Mouse (Mus musculus): ENCODE data around the gene Pdcd6ip. TPM values are rescaled to one million over a fixed set of nuclear protein-coding genes. Genes with fewer than 3 reads are reported as not detected.

The Pdcd6ip gene
- total RNA-seq, 2 experiments from 2014 or later, result 58.9 to 66.1 TPM

GRCm38 (mm10) chr9:113632350-113633043 lies 75.6 kb downstream of the Pdcd6ip start:
- no peak for DNase-seq (ENCODE audit: low spot score in 2 of 2)
- no peak for TF ChIP-seq CTCF (conservative IDR thresholded peaks at IDR 0.05)
- Histone ChIP-seq H3K4me3 (no peak overlapping the region), H3K27ac (0 out of 2 replicates have a peak overlapping the region, but pooled peaks have one; percentile 24)

GRCm38 (mm10) chr9:113629632-113630031 lies 78.4 kb downstream of the Pdcd6ip start:
- peak; percentile 69 to 73 for DNase-seq (ENCODE audit: low spot score in 2 of 2)

GRCm38 (mm10) chr9:113629191-113629590 lies 78.9 kb downstream of the Pdcd6ip start:
- H3K27ac ChIP-seq, result peak overlapping the region; percentile 49; the same call in 1 of the 2 replicates
- no peak for DNase-seq (ENCODE audit: low spot score in 2 of 2)
- H3K4me3 ChIP-seq, result no peak overlapping the region
- no peak for TF ChIP-seq CTCF (conservative IDR thresholded peaks at IDR 0.05)

More at GRCm38 (mm10) chr9:113629632-113630031, 78.4 kb downstream of the Pdcd6ip start:
- peak; percentile 85 for TF ChIP-seq CTCF (conservative IDR thresholded peaks at IDR 0.05)
- H3K4me3 ChIP-seq, result no peak overlapping the region
- peak overlapping the region; percentile 37; the same call in 1 of the 2 replicates for H3K27ac ChIP-seq

DNA sequence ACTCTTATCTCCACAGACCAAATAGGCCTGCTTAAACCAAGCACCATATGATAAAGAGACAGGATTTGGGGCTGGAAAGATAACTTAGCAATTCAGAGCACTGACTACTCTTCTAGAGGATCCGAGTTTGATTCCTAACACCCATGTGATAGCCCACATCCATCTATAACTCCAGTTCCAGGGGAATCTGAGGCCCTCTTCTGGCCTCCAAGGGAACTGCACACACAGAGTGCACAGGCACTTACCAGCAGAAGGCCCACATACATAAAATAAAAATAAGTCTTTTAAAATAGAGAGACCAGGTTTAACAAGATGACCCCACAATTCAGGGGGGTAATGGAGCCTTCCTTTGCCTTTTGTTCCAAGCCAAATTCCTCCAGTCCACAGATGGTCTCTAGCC lies 79.3 kb downstream of the Pdcd6ip start:
- H3K27ac ChIP-seq, result no peak overlapping the region
- DNase-seq (ENCODE audit: low spot score in 2 of 2), result no peak
- TF ChIP-seq CTCF (conservative IDR thresholded peaks at IDR 0.05), result peak; percentile 63
- no peak overlapping the region for H3K4me3 ChIP-seq

DNA sequence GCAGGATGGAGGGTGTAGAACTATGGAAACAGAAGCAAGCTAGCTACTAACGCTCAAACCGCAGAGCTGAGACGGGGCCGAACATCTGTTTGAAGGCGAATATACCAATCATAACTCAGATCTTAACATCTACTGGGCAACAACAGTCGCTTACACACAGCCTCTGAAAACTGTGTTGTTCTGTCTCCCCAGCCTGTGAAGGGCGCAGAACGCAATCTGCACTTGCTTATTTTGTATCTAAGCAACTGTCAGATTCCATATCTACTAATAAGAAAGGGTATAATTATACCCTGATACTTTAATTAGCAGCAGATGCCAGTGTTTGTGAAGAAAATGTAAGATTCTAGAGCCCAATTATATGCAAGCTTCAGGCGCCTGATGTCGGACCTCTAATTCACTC lies 81.3 kb downstream of the Pdcd6ip start:
- TF ChIP-seq CTCF (conservative IDR thresholded peaks at IDR 0.05), result no peak
- DNase-seq (ENCODE audit: low spot score in 2 of 2), result peak in 1 of 2 experiments; percentile 69
- Histone ChIP-seq H3K27ac (peak overlapping the region; percentile 85), H3K4me3 (no peak overlapping the region)

DNA sequence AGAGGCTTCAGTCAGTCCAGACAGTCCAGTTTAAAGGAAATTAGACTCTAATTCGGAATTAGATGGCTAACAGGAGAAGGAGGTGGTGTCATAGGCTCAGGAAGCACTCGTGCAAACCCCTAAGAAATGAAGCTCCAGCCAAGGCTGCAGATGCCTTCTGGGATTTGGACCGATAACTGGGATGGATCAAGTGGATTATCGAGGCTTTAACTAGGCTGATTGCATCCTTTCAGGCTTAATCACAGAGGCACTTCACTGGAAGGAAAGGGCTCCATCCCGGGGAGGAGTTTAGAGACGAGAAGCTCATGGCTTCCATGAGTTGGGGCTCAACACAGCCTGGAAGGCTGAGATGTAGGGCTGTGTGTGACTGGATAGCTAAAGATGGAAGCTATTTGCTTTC lies 84.0 kb downstream of the Pdcd6ip start:
- no peak for TF ChIP-seq CTCF (conservative IDR thresholded peaks at IDR 0.05)
- no peak for DNase-seq (ENCODE audit: low spot score in 2 of 2)
- no peak overlapping the region for H3K27ac ChIP-seq
- no peak overlapping the region for H3K4me3 ChIP-seq

DNA sequence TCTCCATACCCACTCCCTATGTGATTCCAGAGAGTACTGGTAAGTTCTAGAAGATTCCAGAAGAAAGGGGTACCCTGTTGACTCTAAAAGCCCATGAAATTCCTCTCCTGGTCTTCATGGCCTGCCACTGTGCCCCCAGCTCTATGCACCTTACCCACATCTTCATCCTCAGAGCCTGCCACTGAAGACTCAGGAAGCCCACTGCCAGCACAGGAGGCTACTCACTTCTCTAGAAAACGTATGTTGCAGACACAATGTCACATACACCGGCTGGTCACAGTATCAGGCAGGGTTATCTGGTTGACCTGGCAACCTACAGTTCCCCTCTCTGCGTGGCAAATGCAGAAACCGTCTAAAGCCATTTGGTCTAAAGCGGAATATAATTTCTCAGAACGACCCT lies 91.0 kb downstream of the Pdcd6ip start:
- H3K4me3 ChIP-seq, result no peak overlapping the region
- TF ChIP-seq CTCF (conservative IDR thresholded peaks at IDR 0.05), result no peak
- H3K27ac ChIP-seq, result no peak overlapping the region
- DNase-seq (ENCODE audit: low spot score in 2 of 2), result no peak

DNA sequence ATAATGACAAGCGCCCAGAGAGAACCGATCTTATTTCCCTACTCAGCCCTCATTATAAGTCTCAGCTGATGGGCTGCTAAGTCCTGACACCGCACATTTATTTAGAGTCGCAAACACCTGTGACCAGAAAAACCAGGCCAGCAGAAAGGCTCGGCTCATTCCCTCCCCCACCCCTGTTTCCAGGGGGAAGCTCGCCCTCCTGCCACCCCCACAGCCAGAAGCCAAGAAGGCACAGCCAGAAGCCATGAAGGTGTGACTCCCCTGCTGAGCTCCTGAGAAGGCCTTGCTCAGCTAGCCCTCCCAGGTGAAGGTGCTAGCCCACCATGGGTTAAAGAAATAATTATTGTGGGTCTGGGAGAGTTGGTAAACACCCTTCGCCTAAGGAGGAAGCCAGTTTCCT lies 97.3 kb downstream of the Pdcd6ip start:
- TF ChIP-seq CTCF (conservative IDR thresholded peaks at IDR 0.05), result no peak
- H3K27ac ChIP-seq, result no peak overlapping the region
- no peak overlapping the region for H3K4me3 ChIP-seq
- DNase-seq (ENCODE audit: low spot score in 2 of 2), result no peak

- Histone ChIP-seq H3K27ac (no peak overlapping the region), H3K4me3 (no peak overlapping the region)
- no peak for TF ChIP-seq CTCF (conservative IDR thresholded peaks at IDR 0.05)
- no peak for DNase-seq (ENCODE audit: low spot score in 2 of 2)
These were observed 105.9 kb downstream of the Pdcd6ip start for GRCm38 (mm10) chr9:113602140-113602539.

Other genes with a start within 250 kb of the Pdcd6ip start
- gene Clasp2, start 33.2 kb upstream of the Pdcd6ip start, total RNA-seq (2021), result 100 to 1,000 TPM; 199 to 202 TPM
- 10 to 100 TPM; 77.0 to 91.3 TPM for gene Ubp1, start 222.7 kb upstream of the Pdcd6ip start, total RNA-seq (2021)

Data from layer of hippocampus, adult 2 months (tissue).